Mouse (Mus musculus) embryonic stem cell, embryonic (primary cell): ENCODE measurements at regions not wholly inside any gene's neighbourhood (a gene's known extent, or its start where the extent isn't known, plus 50 kb on each side); places are given as distances from the start of the nearest gene placed in this dataset.

Experiments used
- CTCF ChIA-PET, 4 experiments: fragments of 300-600 bp in 2 of 4; fragments of 350-600 bp in 2 of 4; sonication (Branson Sonifier 250); formaldehyde crosslinking; loops; one replicate each; lab custom pipeline; 2022; ENCODE audit warnings: inconsistent platforms in 2 of 4; lab: Charles Lee
- POLR2A ChIA-PET, 4 experiments: fragments of 300-600 bp in 2 of 4; fragments of 350-600 bp in 2 of 4; sonication (Branson Sonifier 250); formaldehyde crosslinking; loops; one replicate each; lab custom pipeline; 2022; ENCODE audit warnings: antibody characterized with exemption in 4 of 4, inconsistent platforms in 1 of 4; lab: Charles Lee

GRCm38 (mm10) chr4:103421541-103421951 lies 107.9 kb downstream of the Oma1 start:
- POLR2A ChIA-PET, result interaction anchor here in 1 of 4 experiments (0.6 kb wide), 1 partner anchor 11 kb away, joined by 3 read pairs; no protein-coding TSS in a partner anchor
- CTCF ChIA-PET, result no interaction called here

- ChIA-PET POLR2A (no interaction called here), CTCF (no interaction called here)
These were observed 127.8 kb downstream of the Oma1 start for GRCm38 (mm10) chr4:103441383-103441782.

GRCm38 (mm10) chr4:103441955-103442354 lies 128.3 kb downstream of the Oma1 start:
- POLR2A ChIA-PET, result no interaction called here
- CTCF ChIA-PET, result no interaction called here

GRCm38 (mm10) chr4:103449276-103449675 lies 135.7 kb downstream of the Oma1 start:
- POLR2A ChIA-PET, result no interaction called here
- CTCF ChIA-PET, result interaction anchor here in 1 of 4 experiments (0.6 kb wide), 1 partner anchor 1476 kb away, joined by 15 read pairs; no protein-coding TSS in a partner anchor

- CTCF ChIA-PET, result no interaction called here
- POLR2A ChIA-PET, result interaction anchor here in 1 of 4 experiments (0.8 kb wide), 1 partner anchor 8 kb away, joined by 3 read pairs; no protein-coding TSS in a partner anchor
These were observed 136.5 kb downstream of the Oma1 start for GRCm38 (mm10) chr4:103450121-103450520.

GRCm38 (mm10) chr4:103455458-103455857 lies 141.8 kb downstream of the Oma1 start:
- CTCF ChIA-PET, result interaction anchor here in 2 of 4 experiments (0.5 to 0.6 kb wide), 2 partner anchors 59 to 287 kb away, joined by 3 read pairs; no protein-coding TSS in a partner anchor
- POLR2A ChIA-PET, result no interaction called here

- CTCF ChIA-PET, result no interaction called here
- POLR2A ChIA-PET, result no interaction called here
These were observed 152.5 kb downstream of the Oma1 start for GRCm38 (mm10) chr4:103466019-103466589.

- ChIA-PET POLR2A (no interaction called here), CTCF (no interaction called here)
These were observed 143.6 kb upstream of the Dab1 start for GRCm38 (mm10) chr4:103475596-103475995.

- CTCF ChIA-PET, result no interaction called here
- POLR2A ChIA-PET, result no interaction called here
These were observed 132.8 kb upstream of the Dab1 start for GRCm38 (mm10) chr4:103486140-103486965.

GRCm38 (mm10) chr4:103508435-103508834 lies 110.7 kb upstream of the Dab1 start:
- CTCF ChIA-PET, result no interaction called here
- POLR2A ChIA-PET, result interaction anchor here in 2 of 4 experiments (0.6 to 0.8 kb wide), 2 partner anchors 178 to 1926 kb away, joined by 3 to 5 read pairs; no protein-coding TSS in a partner anchor

GRCm38 (mm10) chr4:103512901-103513300 lies 106.3 kb upstream of the Dab1 start:
- CTCF ChIA-PET, result no interaction called here
- POLR2A ChIA-PET, result no interaction called here

GRCm38 (mm10) chr4:103521870-103522609 lies 97.1 kb upstream of the Dab1 start:
- ChIA-PET CTCF (no interaction called here), POLR2A (no interaction called here)

- CTCF ChIA-PET, result no interaction called here
- POLR2A ChIA-PET, result no interaction called here
These were observed 82.5 kb upstream of the Dab1 start for GRCm38 (mm10) chr4:103536534-103537265.

GRCm38 (mm10) chr4:103540960-103541359 lies 78.2 kb upstream of the Dab1 start:
- ChIA-PET POLR2A (no interaction called here), CTCF (no interaction called here)

- CTCF ChIA-PET, result no interaction called here
These were observed 71.9 kb upstream of the Dab1 start for GRCm38 (mm10) chr4:103547297-103547696.

GRCm38 (mm10) chr4:103552476-103552875 lies 66.7 kb upstream of the Dab1 start:
- ChIA-PET POLR2A (no interaction called here), CTCF (no interaction called here)

More at GRCm38 (mm10) chr4:103547297-103547696, 71.9 kb upstream of the Dab1 start:
- POLR2A ChIA-PET, result no interaction called here

GRCm38 (mm10) chr4:103553188-103553587 lies 66.0 kb upstream of the Dab1 start:
- ChIA-PET CTCF (interaction anchor here in 1 of 4 experiments (0.6 kb wide), 1 partner anchor 667 kb away, joined by 3 read pairs; no protein-coding TSS in a partner anchor), POLR2A (no interaction called here)

GRCm38 (mm10) chr4:103554597-103554996 lies 64.6 kb upstream of the Dab1 start:
- ChIA-PET CTCF (no interaction called here), POLR2A (no interaction called here)
